Mouse (Mus musculus): Measurements from ENCODE around the gene Tmed4. TPM values are rescaled to one million over a fixed set of nuclear protein-coding genes. Genes with fewer than 3 reads are reported as not detected.
"Not testable (repeated sequence)": the region's sequence is repeated elsewhere in the genome, so short reads cannot be mapped to it uniquely, and the experiment has no call there.

Tmed4 gene
- total and polyA plus RNA-seq, 2 experiments: 42.2 to 80.1 TPM

- TF ChIP-seq CTCF (IDR thresholded peaks at IDR 0.05; ENCODE audit: low read depth, low read length) (no peak), POLR2A (IDR thresholded peaks at IDR 0.05; ENCODE audit: extremely low read depth, insufficient read depth, low read length) (peak; percentile 63; the same call in 1 of the 2 replicates)
- Histone ChIP-seq H3K9ac (ENCODE audit: low read depth, low read length) (peak within 1 kb of the TSS; percentile 91), H3K4me3 (ENCODE audit: insufficient read depth, low read depth, low read length) (peak within 1 kb of the TSS; percentile 89), H3K4me1 (ENCODE audit: control insufficient read depth, insufficient read depth, low read length) (peaks cover 7% of the 10 kb centered on the region), H3K27ac (replicated peaks; ENCODE audit: insufficient read depth, low read depth, low read length) (peak within 1 kb of the TSS; percentile 61), H3K27me3 (ENCODE audit: control insufficient read depth, insufficient read depth, low read length) (no peaks in the 10 kb centered on the region), H3K36me3 (ENCODE audit: control insufficient read depth, insufficient read depth, low read length) (peaks cover 13% of the 10 kb centered on the region), H3K79me2 (ENCODE audit: control insufficient read depth, insufficient read depth, low read length) (peaks cover 10% of the 10 kb centered on the region; the same call in 1 of the 2 replicates)
- peak; percentile 97 for DNase-seq (ENCODE audit: extremely low read depth, low read depth, low spot score)
- 1% methylated on average over 50 of the region's 50 CpGs for WGBS
These were observed 7.1 kb downstream of the Tmed4 start, which contains the start of gene Ddx56 for GRCm38 (mm10) chr11:6267320-6268254. Gene Ddx56, minus strand, starts transcription at chr11:6267772.

DNA sequence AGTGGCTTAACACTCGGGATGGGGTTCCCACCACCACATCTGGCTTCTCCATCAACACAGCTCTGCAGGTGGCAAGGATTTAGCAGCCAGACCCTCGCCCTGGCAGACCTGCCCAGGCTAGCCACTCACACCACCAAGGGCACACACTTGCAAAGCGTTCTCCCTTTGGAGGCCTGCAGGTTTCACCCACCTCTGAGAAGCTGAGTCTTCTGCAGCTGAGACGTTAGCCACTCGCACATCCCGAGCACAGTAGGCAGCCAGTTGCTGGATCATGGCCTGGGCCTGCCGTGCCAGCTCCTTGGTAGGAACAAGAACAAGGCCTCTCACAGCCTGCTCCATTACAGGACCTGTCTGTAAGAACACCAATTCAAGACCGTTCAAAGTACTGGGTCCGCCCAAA lies 8.0 kb downstream of the Tmed4 start:
- no peak for TF ChIP-seq POLR2A (IDR thresholded peaks at IDR 0.05; ENCODE audit: extremely low read depth, insufficient read depth, low read length)
- TF ChIP-seq CTCF (IDR thresholded peaks at IDR 0.05; ENCODE audit: low read depth, low read length): no peak
- Histone ChIP-seq H3K27ac (replicated peaks; ENCODE audit: insufficient read depth, low read depth, low read length) (no peak overlapping the region), H3K9ac (ENCODE audit: low read depth, low read length) (peak overlapping the region; percentile 91), H3K27me3 (ENCODE audit: control insufficient read depth, insufficient read depth, low read length) (no peaks in the 10 kb centered on the region), H3K36me3 (ENCODE audit: control insufficient read depth, insufficient read depth, low read length) (peaks cover 14% of the 10 kb centered on the region), H3K4me3 (ENCODE audit: insufficient read depth, low read depth, low read length) (peak overlapping the region; percentile 89), H3K4me1 (ENCODE audit: control insufficient read depth, insufficient read depth, low read length) (peaks cover 7% of the 10 kb centered on the region), H3K79me2 (ENCODE audit: control insufficient read depth, insufficient read depth, low read length) (peaks cover 10% of the 10 kb centered on the region; the same call in 1 of the 2 replicates)
- DNase-seq (ENCODE audit: extremely low read depth, low read depth, low spot score): no peak
- 67% methylated on average over 9 of the region's 9 CpGs for WGBS

DNA sequence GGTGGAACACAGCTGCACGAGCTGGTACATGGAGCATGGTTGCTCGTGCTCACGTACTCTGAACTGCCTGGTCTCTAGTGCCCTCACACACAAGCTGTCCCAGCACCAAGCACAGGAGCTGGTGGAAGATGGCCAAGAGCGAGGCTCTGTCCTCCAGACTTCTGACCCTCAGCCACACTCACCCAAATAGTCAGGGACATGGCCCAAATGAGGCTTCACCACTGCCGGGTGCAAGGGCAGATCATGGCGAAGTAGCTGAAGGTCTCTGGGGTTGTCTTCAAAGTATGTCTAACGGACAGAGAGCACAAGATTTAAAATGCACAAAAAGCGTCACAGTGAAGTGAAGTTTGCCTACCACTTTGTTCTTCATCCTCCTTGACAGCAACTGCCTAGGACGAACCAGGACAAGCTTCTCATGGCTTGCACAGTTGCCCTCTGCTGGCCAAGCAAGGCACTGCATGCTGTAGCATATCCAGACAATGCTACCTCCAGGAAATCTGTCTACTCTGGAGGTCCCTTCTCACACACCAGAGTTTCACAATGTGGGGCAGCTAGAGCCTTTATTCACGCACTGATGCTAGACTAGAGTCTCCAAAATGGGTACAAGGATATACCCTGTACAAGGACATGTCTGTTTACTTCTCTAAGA lies 13.1 kb downstream of the Tmed4 start:
- no peaks in the 10 kb centered on the region for H3K27me3 ChIP-seq (ENCODE audit: control insufficient read depth, insufficient read depth, low read length)
- H3K36me3 ChIP-seq (ENCODE audit: control insufficient read depth, insufficient read depth, low read length): peaks cover 30% of the 10 kb centered on the region
- peaks cover 3% of the 10 kb centered on the region for H3K4me1 ChIP-seq (ENCODE audit: control insufficient read depth, insufficient read depth, low read length)
- WGBS: 82% methylated on average over 10 of the region's 10 CpGs
- peak; percentile 97 for TF ChIP-seq CTCF (IDR thresholded peaks at IDR 0.05; ENCODE audit: low read depth, low read length)
- TF ChIP-seq POLR2A (IDR thresholded peaks at IDR 0.05; ENCODE audit: extremely low read depth, insufficient read depth, low read length): no peak
- peak; percentile 49 for DNase-seq (ENCODE audit: extremely low read depth, low read depth, low spot score)
- H3K79me2 ChIP-seq (ENCODE audit: control insufficient read depth, insufficient read depth, low read length): peaks cover under 1% of the 10 kb centered on the region; the same call in 1 of the 2 replicates
- H3K4me3 ChIP-seq (ENCODE audit: insufficient read depth, low read depth, low read length): no peak overlapping the region; the same call in 1 of the 2 replicates
- H3K27ac ChIP-seq (replicated peaks; ENCODE audit: insufficient read depth, low read depth, low read length): no peak overlapping the region
- H3K9ac ChIP-seq (ENCODE audit: low read depth, low read length): no peak overlapping the region

- Histone ChIP-seq H3K36me3 (ENCODE audit: control insufficient read depth, insufficient read depth, low read length) (peaks cover 22% of the 10 kb centered on the region), H3K4me3 (ENCODE audit: insufficient read depth, low read depth, low read length) (no peak overlapping the region), H3K9ac (ENCODE audit: low read depth, low read length) (no peak overlapping the region), H3K27me3 (ENCODE audit: control insufficient read depth, insufficient read depth, low read length) (no peaks in the 10 kb centered on the region), H3K4me1 (ENCODE audit: control insufficient read depth, insufficient read depth, low read length) (no peaks in the 10 kb centered on the region), H3K27ac (replicated peaks; ENCODE audit: insufficient read depth, low read depth, low read length) (no peak overlapping the region), H3K79me2 (ENCODE audit: control insufficient read depth, insufficient read depth, low read length) (no peaks in the 10 kb centered on the region)
- TF ChIP-seq POLR2A (IDR thresholded peaks at IDR 0.05; ENCODE audit: extremely low read depth, insufficient read depth, low read length) (no peak), CTCF (IDR thresholded peaks at IDR 0.05; ENCODE audit: low read depth, low read length) (no peak)
- DNase-seq (ENCODE audit: extremely low read depth, low read depth, low spot score): no peak
- 97% methylated on average over 7 of the region's 7 CpGs for WGBS
These were observed 15.3 kb downstream of the Tmed4 start for GRCm38 (mm10) chr11:6259413-6259812.

DNA sequence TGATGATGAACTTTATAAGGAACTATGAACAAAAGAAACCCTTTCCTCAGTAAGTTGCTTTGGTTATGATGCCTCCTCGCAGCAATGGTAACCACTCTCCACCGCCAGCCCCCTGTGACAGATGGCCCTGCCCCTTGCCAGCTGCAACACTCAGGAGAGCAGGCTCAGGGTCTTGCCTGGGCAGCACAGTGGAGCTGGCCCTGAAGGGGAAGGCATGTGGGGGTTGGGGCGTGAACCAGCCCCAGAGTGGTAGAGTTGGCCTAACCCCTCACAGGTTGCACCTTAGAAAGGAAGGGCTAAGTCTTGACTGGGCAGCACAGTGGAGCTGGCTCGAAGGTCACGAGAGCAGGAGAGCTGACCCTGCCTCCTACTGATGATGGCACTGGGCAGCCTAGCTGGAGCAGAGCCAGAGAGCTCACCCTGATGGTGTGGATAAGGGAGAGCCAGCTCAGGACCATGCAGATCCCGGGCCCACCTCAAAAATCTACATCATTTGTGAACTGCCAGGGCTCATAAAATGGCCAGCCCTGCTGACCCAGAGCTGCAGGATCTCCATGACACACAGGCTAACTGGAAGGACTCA lies 18.1 kb downstream of the Tmed4 start:
- WGBS: 70% methylated on average over 6 of the region's 6 CpGs
- DNase-seq (ENCODE audit: extremely low read depth, low read depth, low spot score): no peak
- H3K27me3 ChIP-seq (ENCODE audit: control insufficient read depth, insufficient read depth, low read length): no peaks in the 10 kb centered on the region
- H3K9ac ChIP-seq (ENCODE audit: low read depth, low read length): no peak overlapping the region
- no peaks in the 10 kb centered on the region for H3K4me1 ChIP-seq (ENCODE audit: control insufficient read depth, insufficient read depth, low read length)
- no peak for TF ChIP-seq CTCF (IDR thresholded peaks at IDR 0.05; ENCODE audit: low read depth, low read length)
- no peak for TF ChIP-seq POLR2A (IDR thresholded peaks at IDR 0.05; ENCODE audit: extremely low read depth, insufficient read depth, low read length)
- peaks cover 19% of the 10 kb centered on the region for H3K36me3 ChIP-seq (ENCODE audit: control insufficient read depth, insufficient read depth, low read length)
- no peaks in the 10 kb centered on the region for H3K79me2 ChIP-seq (ENCODE audit: control insufficient read depth, insufficient read depth, low read length)
- no peak overlapping the region for H3K27ac ChIP-seq (replicated peaks; ENCODE audit: insufficient read depth, low read depth, low read length)
- no peak overlapping the region for H3K4me3 ChIP-seq (ENCODE audit: insufficient read depth, low read depth, low read length)

GRCm38 (mm10) chr11:6254602-6255001 lies 20.1 kb downstream of the Tmed4 start:
- WGBS: 94% methylated on average over 2 of the region's 2 CpGs
- not testable (repeated sequence) for H3K27ac ChIP-seq (replicated peaks; ENCODE audit: insufficient read depth, low read depth, low read length)

More at GRCm38 (mm10) chr11:6254602-6255001, 20.1 kb downstream of the Tmed4 start:
- not testable (repeated sequence) for H3K4me1 ChIP-seq (ENCODE audit: control insufficient read depth, insufficient read depth, low read length); H3K9ac ChIP-seq (ENCODE audit: low read depth, low read length); H3K4me3 ChIP-seq (ENCODE audit: insufficient read depth, low read depth, low read length); H3K79me2 ChIP-seq (ENCODE audit: control insufficient read depth, insufficient read depth, low read length); H3K27me3 ChIP-seq (ENCODE audit: control insufficient read depth, insufficient read depth, low read length); DNase-seq (ENCODE audit: extremely low read depth, low read depth, low spot score); H3K36me3 ChIP-seq (ENCODE audit: control insufficient read depth, insufficient read depth, low read length)
